Mouse (Mus musculus) embryonic facial prominence, embryonic 11.5 days (tissue): Measurements from ENCODE around the gene Naa15. TPM values are rescaled to one million over a fixed set of nuclear protein-coding genes. Genes with fewer than 3 reads are reported as not detected.
A peak's percentile ranks its signal among the peaks of the same experiment; 100 is the strongest.

Experiments
- ATAC-seq: fragments of 200-750 bp; cut with Nextera tagmentation; replicated peaks from 2 replicates; pipeline ENCODE4 v1.8.0; 2017; ENCODE audit warnings: low read depth; ENCODE audit not compliant: insufficient number of reproducible peaks, low FRiP score, low TSS enrichment
- DNase-seq: peaks from one replicate; pipeline ENCODE4 v3.0.0-alpha.2; 2015; ENCODE audit warnings: low spot score
- H3K27ac ChIP-seq: fragments of 300-500 bp; sonication (generic); replicated peaks from 2 replicates; pipeline ENCODE4 v1.5.1; 2014; ENCODE audit warnings: mild to moderate bottlenecking, low read depth, low read length, control low read depth
- H3K27me3 ChIP-seq: fragments of 300-500 bp; sonication (generic); 2 replicates; pipeline ENCODE4 v1.6.1; 2014; ENCODE audit warnings: mild to moderate bottlenecking, low read length, moderate library complexity, mixed read lengths; ENCODE audit not compliant: control insufficient read depth, insufficient read depth
- H3K36me3 ChIP-seq: fragments of 300-500 bp; sonication (generic); replicated peaks from 2 replicates; pipeline ENCODE4 v1.6.1; 2014; ENCODE audit warnings: low read depth, mild to moderate bottlenecking, low read length, moderate library complexity, mixed read lengths; ENCODE audit not compliant: control insufficient read depth, insufficient read depth
- H3K4me1 ChIP-seq: fragments of 300-500 bp; sonication (generic); 2 replicates; pipeline ENCODE4 v1.6.1; 2014; ENCODE audit warnings: low read length, mixed read lengths; ENCODE audit not compliant: control insufficient read depth, insufficient read depth
- H3K4me2 ChIP-seq: fragments of 300-500 bp; sonication (generic); 2 replicates; pipeline ENCODE4 v1.6.1; 2014; ENCODE audit warnings: low read depth, mild to moderate bottlenecking, control low read depth, low read length, moderate library complexity
- H3K4me3 ChIP-seq: fragments of 300-500 bp; sonication (generic); 2 replicates; pipeline ENCODE4 v1.5.1; 2014; ENCODE audit warnings: low read depth, low read length, control low read depth
- H3K9ac ChIP-seq: fragments of 300-500 bp; sonication (generic); replicated peaks from 2 replicates; pipeline ENCODE4 v1.6.1; 2014; ENCODE audit warnings: mild to moderate bottlenecking, control low read depth, low read length
- H3K9me3 ChIP-seq: fragments of 300-500 bp; sonication (generic); replicated peaks from 2 replicates; pipeline ENCODE4 v1.6.1; 2016; ENCODE audit warnings: mild to moderate bottlenecking, low read length, inconsistent platforms, mixed read lengths; ENCODE audit not compliant: control insufficient read depth
- whole genome bisulfite sequencing: fragments of 180-500 bp; shearing (Covaris S2); extraction: QIAGEN DNeasy Blood & Tissue Kit; methylation state at CpG from one replicate; pipeline ENCODE4 v1.1.7; 2014; 5-methylcytosine and 5-hydroxymethylcytosine counted together
- polyA plus RNA-seq: library from polyadenylated mRNA; unstranded; fragments of >200 nt; fragmentation: Nextera tagmentation; extraction: Ambion mirVana; gene quantifications from 2 replicates; pipeline ENCODE4 v1.2.1, GENCODE M21; 2014

Gene Naa15
- polyA plus RNA-seq, 1 experiment from 2014 or later: 54.9 TPM

GRCm38 (mm10) chr3:51375307-51376265 is 39.4 kb upstream of the Naa15 start:
- no peak for DNase-seq
- no peaks in the 10 kb centered on the region for H3K4me1 ChIP-seq
- no peak for ATAC-seq

DNA sequence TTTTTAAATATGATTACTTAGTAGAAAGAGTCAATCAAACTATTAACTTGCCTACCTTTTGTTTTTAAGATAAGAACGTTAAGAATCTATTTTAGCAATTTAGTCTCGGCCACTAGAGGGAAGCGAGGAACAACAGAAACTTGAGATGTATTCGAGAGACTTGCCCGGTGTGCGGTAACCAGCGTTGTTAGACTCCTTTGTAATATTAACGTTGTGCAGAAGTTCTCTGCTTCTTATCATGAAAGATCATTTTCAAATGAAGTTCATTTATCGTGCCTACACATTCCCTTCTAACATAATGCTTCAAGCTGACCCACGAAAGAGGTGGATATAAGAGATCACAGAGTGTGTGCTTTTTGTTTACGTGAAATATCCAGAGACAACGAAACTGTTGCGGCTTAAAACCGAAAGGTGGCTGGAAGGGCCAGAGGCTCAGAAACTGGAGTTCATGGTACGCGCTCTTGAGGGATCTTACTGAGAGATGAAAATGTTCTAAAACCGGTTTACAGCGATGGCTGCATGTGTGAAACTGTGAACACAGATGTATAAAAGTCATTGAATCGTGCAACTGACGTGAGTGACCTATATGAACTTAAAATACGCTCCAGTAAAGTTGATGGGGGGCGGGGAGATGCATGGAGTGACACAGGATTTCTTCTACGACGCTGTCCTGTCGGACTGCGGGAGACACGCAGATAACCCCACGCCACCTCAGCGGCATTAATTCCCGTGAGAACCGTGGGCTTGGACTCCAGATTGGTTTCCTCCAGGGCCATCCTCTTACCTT is 36.9 kb upstream of the Naa15 start:
- Histone ChIP-seq H3K27me3 (no peaks in the 10 kb centered on the region), H3K9ac (no peak overlapping the region; the same call in 1 of the 2 replicates), H3K27ac (no peak overlapping the region), H3K4me2 (peak overlapping the region; percentile 7), H3K4me3 (peak overlapping the region; percentile 11; the same call in 1 of the 2 replicates), H3K9me3 (no peaks in the 10 kb centered on the region), H3K36me3 (no peaks in the 10 kb centered on the region), H3K4me1 (no peaks in the 10 kb centered on the region)
- ATAC-seq (0 out of 2 replicates have a peak, but pooled peaks have one; percentile 8), DNase-seq (peak; percentile 82)
- 42% methylated on average over 31 of the region's 31 CpGs for WGBS

More at GRCm38 (mm10) chr3:51375307-51376265, 39.4 kb upstream of the Naa15 start:
- H3K9ac ChIP-seq: no peak overlapping the region
- H3K27me3 ChIP-seq: no peaks in the 10 kb centered on the region
- H3K4me3 ChIP-seq: no peak overlapping the region
- H3K36me3 ChIP-seq: no peaks in the 10 kb centered on the region
- H3K4me2 ChIP-seq: no peak overlapping the region
- WGBS: 86% methylated on average over 19 of the region's 19 CpGs
- no peak overlapping the region for H3K27ac ChIP-seq
- no peaks in the 10 kb centered on the region for H3K9me3 ChIP-seq

- H3K9ac ChIP-seq: no peak overlapping the region; the same call in 1 of the 2 replicates
- H3K27ac ChIP-seq: no peak overlapping the region
Observed at GRCm38 (mm10) chr3:51378665-51378946, 36.3 kb upstream of the Naa15 start.

GRCm38 (mm10) chr3:51379786-51380659 is 34.9 kb upstream of the Naa15 start:
- no peaks in the 10 kb centered on the region for H3K27me3 ChIP-seq
- H3K9me3 ChIP-seq: no peaks in the 10 kb centered on the region
- H3K9ac ChIP-seq: no peak overlapping the region
- no peak for DNase-seq
- ATAC-seq: no peak
- H3K4me1 ChIP-seq: no peaks in the 10 kb centered on the region
- H3K27ac ChIP-seq: no peak overlapping the region
- H3K4me2 ChIP-seq: no peak overlapping the region
- no peaks in the 10 kb centered on the region for H3K36me3 ChIP-seq
- H3K4me3 ChIP-seq: no peak overlapping the region
- WGBS: 74% methylated on average over 5 of the region's 5 CpGs

More at GRCm38 (mm10) chr3:51378665-51378946, 36.3 kb upstream of the Naa15 start:
- no peaks in the 10 kb centered on the region for H3K9me3 ChIP-seq
- 79% methylated on average over 3 of the region's 3 CpGs for WGBS
- H3K4me2 ChIP-seq: peak overlapping the region; percentile 7; the same call in 1 of the 2 replicates
- H3K36me3 ChIP-seq: no peaks in the 10 kb centered on the region
- H3K27me3 ChIP-seq: no peaks in the 10 kb centered on the region
- ATAC-seq (no peak), DNase-seq (no peak)
- peak overlapping the region; percentile 11; the same call in 1 of the 2 replicates for H3K4me3 ChIP-seq
- H3K4me1 ChIP-seq: no peaks in the 10 kb centered on the region

DNA sequence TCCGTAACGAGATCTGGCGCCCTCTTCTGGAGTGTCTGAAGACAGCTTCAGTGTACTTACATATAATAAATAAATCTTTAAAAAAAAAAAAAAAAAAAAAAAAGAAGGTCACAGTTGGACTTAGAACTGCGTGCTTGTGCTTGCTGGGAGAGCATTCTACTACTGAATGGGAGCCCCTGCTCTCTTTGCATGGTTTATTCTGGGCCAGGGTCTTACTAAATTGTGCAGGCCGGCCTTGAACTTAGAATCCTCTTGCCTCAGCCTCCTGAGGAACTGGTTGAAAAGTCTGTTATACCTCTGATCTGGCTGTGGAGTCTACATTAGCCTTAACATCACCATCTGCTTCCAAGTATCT is 34.3 kb upstream of the Naa15 start:
- Histone ChIP-seq H3K27ac (no peak overlapping the region), H3K27me3 (no peaks in the 10 kb centered on the region), H3K9ac (no peak overlapping the region), H3K4me1 (no peaks in the 10 kb centered on the region), H3K4me3 (no peak overlapping the region), H3K4me2 (no peak overlapping the region), H3K9me3 (no peaks in the 10 kb centered on the region), H3K36me3 (no peaks in the 10 kb centered on the region)
- no peak for ATAC-seq
- WGBS: 77% methylated on average over 2 of the region's 5 CpGs
- no peak for DNase-seq

DNA sequence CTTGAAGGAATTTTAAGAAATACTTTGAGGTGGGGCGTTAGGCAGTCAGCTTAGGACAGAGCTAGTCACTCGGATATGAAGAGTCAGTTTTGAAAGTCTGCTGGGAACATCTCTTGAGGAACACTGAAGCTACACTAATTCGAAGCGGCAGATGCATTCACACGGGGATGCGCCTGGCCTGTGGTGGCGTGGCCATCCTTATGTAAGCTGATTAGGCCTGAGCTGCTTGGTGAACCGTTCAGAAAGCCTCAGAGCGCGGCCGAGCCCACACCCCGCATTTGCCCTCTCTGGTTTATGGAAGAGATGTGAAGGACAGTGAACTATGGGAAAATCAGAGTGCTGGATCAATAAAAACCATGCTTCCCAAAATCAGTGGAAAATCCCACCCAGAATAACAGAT is 31.5 kb upstream of the Naa15 start:
- no peak for ATAC-seq
- H3K4me2 ChIP-seq: no peak overlapping the region
- no peak for DNase-seq
- H3K9ac ChIP-seq: no peak overlapping the region
- WGBS: 65% methylated on average over 12 of the region's 12 CpGs
- H3K36me3 ChIP-seq: no peaks in the 10 kb centered on the region
- H3K4me3 ChIP-seq: no peak overlapping the region
- no peak overlapping the region for H3K27ac ChIP-seq
- H3K9me3 ChIP-seq: no peaks in the 10 kb centered on the region
- H3K4me1 ChIP-seq: no peaks in the 10 kb centered on the region
- no peaks in the 10 kb centered on the region for H3K27me3 ChIP-seq

- no peaks in the 10 kb centered on the region for H3K27me3 ChIP-seq
- no peak overlapping the region for H3K9ac ChIP-seq
- no peaks in the 10 kb centered on the region for H3K9me3 ChIP-seq
- H3K4me2 ChIP-seq: no peak overlapping the region
- no peak for ATAC-seq
- H3K4me1 ChIP-seq: peaks cover 2% of the 10 kb centered on the region; the same call in 1 of the 2 replicates
- WGBS: 42% methylated on average over 12 of the region's 12 CpGs
- DNase-seq: no peak
- H3K4me3 ChIP-seq: no peak overlapping the region
- H3K36me3 ChIP-seq: no peaks in the 10 kb centered on the region
- no peak overlapping the region for H3K27ac ChIP-seq
Observed at GRCm38 (mm10) chr3:51386441-51387133, 28.4 kb upstream of the Naa15 start.
